Mouse (Mus musculus): ENCODE results near the gene 5530400C23Rik. TPM values are rescaled to one million over a fixed set of nuclear protein-coding genes. Genes with fewer than 3 reads are reported as not detected.
"Not testable (repeated sequence)": the region's sequence is repeated elsewhere in the genome, so short reads cannot be mapped to it uniquely, and the experiment has no call there.

5530400C23Rik gene
- polyA plus RNA-seq (2015; fragmentation: Nextera tagmentation; extraction: Ambion mirVana): not detected in 2 replicates

DNA sequence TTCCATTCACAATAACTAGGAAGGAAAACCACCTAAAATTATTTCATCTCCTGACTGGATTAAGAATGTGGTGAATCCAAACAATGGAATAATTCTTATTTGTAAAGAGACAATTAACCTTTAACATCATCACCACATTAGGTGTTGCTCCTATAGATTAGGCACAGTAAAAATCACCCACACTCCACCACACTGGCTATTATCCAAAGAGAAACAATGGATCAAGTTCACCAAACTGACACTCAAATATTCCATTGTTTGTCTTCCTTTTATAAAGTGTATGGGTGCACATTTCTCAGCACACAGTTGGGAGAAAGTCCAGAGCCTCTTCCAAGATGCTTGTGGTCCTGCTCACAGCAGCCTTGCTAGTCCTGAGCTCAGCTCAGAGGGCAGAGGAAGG, at the start of gene 5530400C23Rik:
TSS of gene 5530400C23Rik (plus strand) at position 301 of the 400 bp plus-strand sequence.
- not testable (repeated sequence) for ATAC-seq (ENCODE audit: low FRiP score, low TSS enrichment); H3K4me3 ChIP-seq (ENCODE audit: low read length)

DNA sequence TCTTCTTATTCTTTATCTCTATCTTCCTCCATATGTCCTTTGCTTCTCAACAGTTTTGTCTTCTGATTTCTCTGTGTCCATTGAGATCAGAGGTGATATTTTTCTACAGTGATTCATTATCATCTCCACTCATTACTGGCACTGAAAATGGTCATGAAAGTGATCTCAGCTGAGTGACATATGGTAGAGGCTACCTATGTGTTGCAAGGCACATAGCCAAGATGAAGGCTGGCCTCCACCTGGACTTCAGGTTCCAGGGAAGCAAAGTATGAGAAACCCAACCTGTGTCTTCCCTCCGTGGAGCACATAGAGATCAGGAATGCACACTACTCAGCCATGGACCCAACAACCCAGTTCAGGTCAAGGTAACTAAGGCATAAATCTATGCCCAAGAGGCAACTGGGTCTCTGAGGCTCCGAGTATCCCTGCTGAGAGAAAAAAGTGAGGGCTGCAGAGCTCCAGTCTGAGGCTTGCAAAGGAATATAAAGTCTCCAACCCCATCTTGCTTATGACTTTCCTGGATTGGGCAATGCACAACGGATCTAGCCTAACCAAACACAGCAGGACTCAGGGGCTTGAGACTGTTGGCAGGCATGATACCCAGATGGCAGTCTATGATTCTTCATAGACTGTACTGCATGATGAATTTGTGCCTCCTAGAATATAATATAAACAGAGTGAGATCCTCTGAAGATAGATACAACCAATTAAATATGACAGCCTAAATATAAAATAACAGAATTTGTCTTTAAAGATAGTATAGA, 14.1 kb downstream of the 5530400C23Rik start:
- 60% methylated on average over 3 of the region's 3 CpGs for WGBS
- Histone ChIP-seq H3K9ac (replicated peaks; ENCODE audit: low read length) (no peak overlapping the region), H3K27ac (ENCODE audit: low read length) (no peak overlapping the region), H3K4me1 (ENCODE audit: insufficient read depth, low read length) (no peaks in the 10 kb centered on the region), H3K4me2 (replicated peaks; ENCODE audit: low read depth, low read length) (no peak overlapping the region), H3K27me3 (ENCODE audit: insufficient read depth, low read length) (no peaks in the 10 kb centered on the region), H3K36me3 (ENCODE audit: insufficient read depth, low read length) (no peaks in the 10 kb centered on the region), H3K4me3 (ENCODE audit: low read length) (no peak overlapping the region), H3K9me3 (ENCODE audit: low read length) (no peaks in the 10 kb centered on the region)
- ATAC-seq (ENCODE audit: low FRiP score, low TSS enrichment): no peak

More for the DNA sequence above, at the start of gene 5530400C23Rik:
- H3K36me3 ChIP-seq (ENCODE audit: insufficient read depth, low read length); H3K27me3 ChIP-seq (ENCODE audit: insufficient read depth, low read length); H3K4me2 ChIP-seq (replicated peaks; ENCODE audit: low read depth, low read length); H3K27ac ChIP-seq (ENCODE audit: low read length); H3K4me1 ChIP-seq (ENCODE audit: insufficient read depth, low read length); H3K9ac ChIP-seq (replicated peaks; ENCODE audit: low read length); H3K9me3 ChIP-seq (ENCODE audit: low read length): not testable (repeated sequence)

DNA sequence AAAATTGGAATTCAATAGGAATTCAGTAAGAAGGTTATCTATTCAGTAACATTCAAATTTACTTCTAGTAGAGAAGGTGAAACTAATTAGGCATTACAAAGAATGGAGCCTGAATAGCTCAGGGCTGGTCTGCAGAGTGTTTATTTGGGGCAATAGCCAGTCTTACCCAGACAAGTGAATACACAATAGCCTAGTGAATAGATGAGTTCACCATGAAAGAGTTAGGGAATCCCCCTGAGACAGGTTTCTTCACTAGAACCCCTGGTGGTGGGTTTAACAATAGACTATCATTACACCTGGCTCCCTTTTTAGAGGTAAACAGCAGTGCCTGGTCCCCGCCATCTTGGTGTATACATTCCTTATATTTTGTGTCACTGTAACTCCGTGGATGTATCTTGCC, 21.9 kb downstream of the 5530400C23Rik start:
- H3K36me3 ChIP-seq (ENCODE audit: insufficient read depth, low read length); H3K9me3 ChIP-seq (ENCODE audit: low read length); H3K4me2 ChIP-seq (replicated peaks; ENCODE audit: low read depth, low read length); ATAC-seq (ENCODE audit: low FRiP score, low TSS enrichment); H3K27me3 ChIP-seq (ENCODE audit: insufficient read depth, low read length); H3K4me3 ChIP-seq (ENCODE audit: low read length); H3K4me1 ChIP-seq (ENCODE audit: insufficient read depth, low read length); H3K27ac ChIP-seq (ENCODE audit: low read length); H3K9ac ChIP-seq (replicated peaks; ENCODE audit: low read length): not testable (repeated sequence)
- WGBS: 76% methylated on average over 2 of the region's 2 CpGs

DNA sequence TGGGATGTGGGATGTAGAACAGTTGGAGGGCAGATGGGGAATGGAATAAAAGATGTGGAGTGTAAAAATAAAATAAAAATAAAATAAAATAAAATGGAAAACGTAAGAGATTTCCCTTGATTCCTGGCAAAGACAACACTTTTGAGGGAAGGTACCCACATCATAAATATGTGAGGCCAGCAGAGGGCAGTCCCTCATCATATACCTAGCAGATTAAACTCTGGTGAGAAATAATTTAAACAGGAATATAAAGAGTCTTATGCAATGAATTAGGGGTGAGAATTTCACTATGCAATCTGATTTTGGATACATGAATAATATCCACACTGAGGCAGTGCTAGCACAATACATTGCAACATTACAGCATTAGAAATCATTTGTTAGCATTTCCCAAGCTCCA, 46.5 kb downstream of the 5530400C23Rik start:
- no peak for ATAC-seq (ENCODE audit: low FRiP score, low TSS enrichment)
- Histone ChIP-seq H3K36me3 (ENCODE audit: insufficient read depth, low read length) (no peaks in the 10 kb centered on the region), H3K4me3 (ENCODE audit: low read length) (no peak overlapping the region), H3K27ac (ENCODE audit: low read length) (no peak overlapping the region), H3K9ac (replicated peaks; ENCODE audit: low read length) (no peak overlapping the region), H3K4me1 (ENCODE audit: insufficient read depth, low read length) (no peaks in the 10 kb centered on the region), H3K4me2 (replicated peaks; ENCODE audit: low read depth, low read length) (no peak overlapping the region), H3K9me3 (ENCODE audit: low read length) (no peaks in the 10 kb centered on the region), H3K27me3 (ENCODE audit: insufficient read depth, low read length) (no peaks in the 10 kb centered on the region)
- 56% methylated on average over 1 of the region's 1 CpGs for WGBS

DNA sequence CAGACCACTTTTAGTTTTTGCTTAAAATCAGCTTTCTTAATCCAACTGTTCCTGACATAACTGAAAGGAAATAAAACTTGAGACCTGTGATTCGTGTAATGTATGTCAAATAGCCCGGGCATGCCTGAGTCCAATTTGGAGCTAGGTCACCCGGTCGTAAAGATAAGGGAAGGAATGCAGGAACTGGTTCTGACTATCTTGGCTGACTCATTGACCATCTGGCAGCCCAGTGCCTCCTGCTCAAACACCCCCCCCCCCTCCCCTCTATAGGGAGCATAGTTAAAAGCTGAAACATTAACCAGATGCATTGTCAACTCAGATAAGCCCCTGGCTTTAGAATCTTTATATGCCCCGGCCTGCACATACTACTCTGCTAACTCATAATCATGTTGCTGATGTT, 49.7 kb downstream of the 5530400C23Rik start:
- not testable (repeated sequence) for ATAC-seq (ENCODE audit: low FRiP score, low TSS enrichment)
- 54% methylated on average over 5 of the region's 5 CpGs for WGBS

More for the DNA sequence above, 49.7 kb downstream of the 5530400C23Rik start:
- not testable (repeated sequence) for H3K4me3 ChIP-seq (ENCODE audit: low read length); H3K27me3 ChIP-seq (ENCODE audit: insufficient read depth, low read length); H3K4me1 ChIP-seq (ENCODE audit: insufficient read depth, low read length); H3K9ac ChIP-seq (replicated peaks; ENCODE audit: low read length); H3K36me3 ChIP-seq (ENCODE audit: insufficient read depth, low read length); H3K4me2 ChIP-seq (replicated peaks; ENCODE audit: low read depth, low read length); H3K27ac ChIP-seq (ENCODE audit: low read length); H3K9me3 ChIP-seq (ENCODE audit: low read length)

Other genes with a start within 250 kb of the 5530400C23Rik start
- not detected in 2 replicates for gene Tas2r140, start 236.4 kb upstream of the 5530400C23Rik start, polyA plus RNA-seq (2015; fragmentation: Nextera tagmentation; extraction: Ambion mirVana)
- 67.6 and 80.7 TPM in 2 replicates for gene Smim10l1, start 187.3 kb upstream of the 5530400C23Rik start, polyA plus RNA-seq (2015; fragmentation: Nextera tagmentation; extraction: Ambion mirVana)